Mouse (Mus musculus) urinary bladder, postnatal 36 days (tissue): ENCODE results near the gene Adat2.

Experiments
- DNase-seq, 2 experiments: peaks; one replicate each; pipeline ENCODE4 v3.0.0; 2022; ENCODE audit warnings: low spot score in 2 of 2, mixed read lengths in 1 of 2

Gene Adat2

DNA sequence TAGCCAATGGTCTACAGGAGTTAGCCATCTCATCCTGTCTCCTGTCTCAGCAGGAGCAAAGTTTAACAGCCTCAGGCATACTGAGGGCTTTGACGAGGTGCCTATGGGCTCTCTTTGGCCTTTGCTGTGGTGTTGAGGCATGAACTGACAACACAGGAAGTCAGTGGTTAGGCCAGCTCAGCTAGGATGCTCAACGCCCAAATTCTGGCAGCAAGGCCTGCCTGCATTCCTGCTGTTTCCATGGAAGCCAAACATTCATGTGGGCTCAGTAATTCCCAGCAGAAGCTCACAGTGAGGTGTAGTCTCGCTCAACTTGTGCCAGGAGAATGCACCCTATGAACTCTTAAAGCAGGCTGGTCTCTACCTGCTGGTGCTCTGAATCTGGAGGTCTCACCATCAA, 43.4 kb downstream of the Adat2 start:
- no peak for DNase-seq

DNA sequence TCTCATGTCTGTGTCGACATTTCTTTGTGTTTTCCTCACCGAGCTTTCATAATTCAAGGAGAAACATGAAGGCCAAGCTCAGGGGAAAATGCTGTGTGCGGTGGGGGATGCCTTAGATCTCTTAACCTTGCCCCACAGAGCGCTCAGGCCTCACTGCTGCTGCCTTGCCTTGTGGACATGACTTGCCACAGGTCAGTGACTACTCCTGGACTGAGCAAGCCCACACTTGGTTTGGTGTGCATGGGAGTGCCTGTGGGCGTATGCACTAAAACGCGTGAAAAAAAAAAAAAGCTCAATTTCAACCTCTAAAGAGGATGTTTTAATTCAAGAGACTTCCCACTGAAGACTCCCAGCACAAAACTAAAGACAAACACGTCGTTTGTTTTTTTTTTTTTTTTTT, 44.2 kb downstream of the Adat2 start:
- DNase-seq: no peak

DNA sequence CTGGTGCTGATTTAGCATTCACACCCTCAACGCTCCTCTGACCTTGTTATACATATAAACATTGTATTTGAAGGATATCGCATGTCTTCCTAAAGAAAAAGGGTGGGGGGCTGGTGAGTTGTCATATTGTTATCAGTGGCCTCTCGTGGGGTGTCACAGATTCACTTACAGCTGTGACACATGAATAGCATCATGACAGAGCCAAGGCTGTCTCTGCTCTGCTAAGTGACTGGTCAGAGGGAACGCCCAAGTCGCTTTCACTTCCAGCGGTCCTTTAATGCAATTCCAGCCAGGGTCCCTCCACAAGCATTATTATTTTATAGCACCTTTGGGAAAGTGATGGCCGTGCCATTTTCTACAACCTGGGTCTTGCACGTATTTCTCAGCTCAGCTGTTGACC, 44.8 kb downstream of the Adat2 start:
- no peak for DNase-seq

DNA sequence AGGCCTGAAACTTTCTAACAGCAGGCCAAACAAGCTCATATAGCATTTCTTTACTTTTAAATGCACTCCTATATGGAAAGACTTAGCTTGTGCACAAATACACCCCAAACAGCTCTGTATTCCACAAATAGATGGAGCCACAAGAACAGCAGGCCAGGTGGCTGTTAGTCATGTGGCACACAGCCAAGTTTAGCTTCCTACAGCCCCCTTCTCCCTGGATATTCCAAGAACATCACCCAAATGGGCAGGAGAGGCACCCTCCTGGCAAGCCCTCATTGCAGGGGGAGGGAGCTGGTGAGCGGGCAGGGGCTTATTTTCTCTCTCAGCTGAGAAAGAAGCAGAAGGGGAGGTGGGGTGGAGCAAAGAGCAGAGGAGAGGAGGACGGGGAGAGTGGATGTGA, 48.2 kb downstream of the Adat2 start:
- no peak for DNase-seq
